Mouse (Mus musculus): ENCODE measurements around the gene Nbea.
"Not testable (repeated sequence)": the region's sequence is repeated elsewhere in the genome, so short reads cannot be mapped to it uniquely, and the experiment has no call there.

Nbea gene

DNA sequence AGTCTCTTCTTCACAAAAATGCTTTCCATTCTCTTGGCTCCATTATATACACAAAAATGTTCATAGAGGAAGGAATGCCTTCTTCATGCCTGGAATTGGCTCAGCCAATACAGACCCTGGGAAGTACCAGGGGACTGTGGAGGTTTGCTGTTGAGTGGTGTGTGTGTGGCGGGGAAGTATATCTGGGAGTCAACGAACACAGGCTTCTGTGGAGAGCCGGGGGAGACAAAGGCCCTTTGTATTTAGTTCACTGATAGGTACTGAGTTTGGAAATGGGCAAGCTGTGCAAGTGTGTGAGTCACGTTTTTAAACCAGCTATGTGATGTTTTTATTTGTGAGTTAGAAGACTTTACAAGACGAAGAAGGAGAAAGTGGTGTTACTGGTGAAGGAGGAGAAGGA is 517.6 kb downstream of the Nbea start:
- DNase-seq (ENCODE audit: low read depth, low spot score) = no peak

- DNase-seq (ENCODE audit: low read depth, low spot score) = peak; percentile 68
Measured at GRCm38 (mm10) chr3:55664713-55665112, 518.8 kb downstream of the Nbea start.

DNA sequence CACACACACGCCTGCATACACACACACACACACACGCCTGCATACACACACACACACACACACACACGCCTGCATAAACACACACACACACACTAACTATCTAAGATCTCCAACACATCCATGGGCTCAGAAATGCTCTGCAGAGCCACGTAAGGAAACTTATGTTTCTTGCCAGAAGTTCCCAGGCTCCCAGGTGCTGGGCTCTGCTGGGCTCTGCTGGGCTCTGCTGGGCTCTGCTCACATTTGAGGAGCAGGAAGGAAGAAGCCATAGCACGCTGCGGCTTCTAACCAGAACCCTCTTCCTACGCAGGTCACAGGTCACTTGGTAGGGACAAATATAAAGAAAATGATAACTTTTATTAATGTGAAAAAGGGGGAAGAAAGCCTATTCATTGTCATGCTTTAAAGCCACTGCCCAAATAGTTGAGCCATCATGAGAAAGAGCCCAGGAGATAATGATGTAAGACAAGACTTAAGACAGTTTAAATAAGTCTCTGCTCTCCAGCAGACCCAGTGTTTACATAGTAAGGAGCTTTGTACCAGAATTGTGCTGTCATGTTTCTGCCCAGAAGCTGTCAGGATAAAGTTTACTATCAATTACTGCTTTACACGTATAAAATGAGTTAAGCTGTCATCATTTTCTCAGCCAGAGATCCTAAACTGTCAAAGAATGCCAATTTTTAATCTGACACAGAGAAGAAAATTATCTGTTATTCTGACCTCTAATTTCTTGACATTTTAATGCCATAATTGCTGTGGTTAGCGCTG is 521.6 kb downstream of the Nbea start:
- DNase-seq (ENCODE audit: low read depth, low spot score) = no peak

DNA sequence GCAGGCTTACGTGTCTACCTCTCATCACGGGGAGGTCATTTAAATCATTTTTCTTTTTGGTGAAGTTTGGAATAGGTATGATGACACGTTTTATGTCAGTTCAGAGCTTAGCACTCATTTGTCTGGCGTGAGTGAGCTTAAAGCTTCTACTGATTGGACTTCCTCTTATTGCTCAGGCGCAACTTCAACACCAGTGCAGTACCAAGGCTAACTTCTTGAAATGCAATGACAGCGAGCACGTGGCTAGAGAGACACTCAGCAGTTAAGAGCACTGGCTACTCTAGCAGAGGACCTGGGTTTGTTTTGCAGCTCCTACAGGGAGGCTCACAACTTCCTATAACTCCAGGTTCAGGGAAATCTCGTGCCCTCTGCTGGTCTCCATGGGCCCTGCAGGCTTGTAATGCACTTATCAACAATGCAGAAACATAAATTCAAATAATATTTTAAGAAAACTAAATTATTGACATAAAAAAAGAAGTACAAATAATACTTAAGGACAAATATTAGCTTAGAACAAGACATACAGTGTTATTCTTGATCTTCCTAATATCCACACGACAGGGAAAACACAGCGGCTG is 523.2 kb downstream of the Nbea start:
- DNase-seq (ENCODE audit: low read depth, low spot score) = no peak

DNA sequence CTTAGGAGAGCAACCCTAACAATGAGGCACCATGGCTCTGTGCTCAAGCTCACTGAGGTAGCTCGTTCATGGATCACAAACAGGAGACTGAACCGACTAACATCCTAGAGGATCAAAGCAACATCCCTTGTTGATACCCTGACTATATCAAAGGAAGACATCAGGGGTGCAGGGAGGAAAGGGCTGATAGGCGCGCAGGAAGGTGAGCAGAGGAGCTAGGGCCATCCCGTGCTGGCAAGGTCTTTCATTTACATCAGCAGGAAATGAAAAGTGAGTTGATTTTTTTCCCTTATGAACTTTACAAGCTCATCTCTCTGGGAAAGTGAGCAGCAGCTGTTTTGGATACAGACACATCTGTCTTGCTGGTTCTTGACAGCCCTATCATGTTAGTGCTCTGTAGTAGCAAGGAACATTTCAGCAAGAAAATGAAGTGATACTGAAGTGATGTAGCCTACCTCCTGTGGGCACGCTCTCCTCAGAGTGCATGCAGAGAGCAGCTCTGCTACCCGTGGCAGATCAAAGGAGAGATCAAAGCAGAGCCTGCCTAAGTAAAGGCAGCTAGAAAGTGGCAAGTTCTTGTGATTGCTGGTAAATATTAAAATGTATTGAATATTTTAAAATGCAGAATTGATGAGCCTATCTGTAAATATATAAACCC is 523.8 kb downstream of the Nbea start:
- DNase-seq (ENCODE audit: low read depth, low spot score) = no peak

- no peak for DNase-seq (ENCODE audit: low read depth, low spot score)
Measured at GRCm38 (mm10) chr3:55652321-55652720, 531.2 kb downstream of the Nbea start.

- DNase-seq (ENCODE audit: low read depth, low spot score) = no peak
Measured at GRCm38 (mm10) chr3:55651877-55652276, 531.6 kb downstream of the Nbea start.

- no peak for DNase-seq (ENCODE audit: low read depth, low spot score)
Measured at GRCm38 (mm10) chr3:55649541-55649940, 534.0 kb downstream of the Nbea start.

DNA sequence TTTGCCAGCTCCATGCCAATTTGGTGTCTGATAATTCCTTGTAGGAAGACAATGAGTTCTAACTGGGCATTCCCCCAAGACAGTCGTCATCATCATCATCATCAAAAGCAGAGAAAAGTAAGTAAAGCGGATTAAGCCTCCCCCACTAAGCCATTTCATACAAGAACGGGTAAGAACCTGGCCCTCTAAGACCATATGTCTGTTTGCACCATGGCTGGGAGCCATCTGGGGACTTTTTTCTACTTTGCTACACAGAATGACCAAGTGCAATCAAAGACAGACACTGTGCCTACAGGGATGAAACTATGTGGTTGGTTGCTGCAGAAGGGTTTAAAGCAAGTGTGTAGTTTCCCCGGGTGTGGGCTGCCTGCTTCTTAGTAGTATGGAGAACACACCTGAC is 535.2 kb downstream of the Nbea start:
- DNase-seq (ENCODE audit: low read depth, low spot score) = no peak

GRCm38 (mm10) chr3:55647176-55647575 is 536.3 kb downstream of the Nbea start:
- no peak for DNase-seq (ENCODE audit: low read depth, low spot score)

GRCm38 (mm10) chr3:55646437-55646836 is 537.1 kb downstream of the Nbea start:
- DNase-seq (ENCODE audit: low read depth, low spot score) = no peak

GRCm38 (mm10) chr3:55644035-55644618 is 539.4 kb downstream of the Nbea start:
- no peak for DNase-seq (ENCODE audit: low read depth, low spot score)

GRCm38 (mm10) chr3:55637660-55638059 is 545.8 kb downstream of the Nbea start:
- no peak for DNase-seq (ENCODE audit: low read depth, low spot score)

DNA sequence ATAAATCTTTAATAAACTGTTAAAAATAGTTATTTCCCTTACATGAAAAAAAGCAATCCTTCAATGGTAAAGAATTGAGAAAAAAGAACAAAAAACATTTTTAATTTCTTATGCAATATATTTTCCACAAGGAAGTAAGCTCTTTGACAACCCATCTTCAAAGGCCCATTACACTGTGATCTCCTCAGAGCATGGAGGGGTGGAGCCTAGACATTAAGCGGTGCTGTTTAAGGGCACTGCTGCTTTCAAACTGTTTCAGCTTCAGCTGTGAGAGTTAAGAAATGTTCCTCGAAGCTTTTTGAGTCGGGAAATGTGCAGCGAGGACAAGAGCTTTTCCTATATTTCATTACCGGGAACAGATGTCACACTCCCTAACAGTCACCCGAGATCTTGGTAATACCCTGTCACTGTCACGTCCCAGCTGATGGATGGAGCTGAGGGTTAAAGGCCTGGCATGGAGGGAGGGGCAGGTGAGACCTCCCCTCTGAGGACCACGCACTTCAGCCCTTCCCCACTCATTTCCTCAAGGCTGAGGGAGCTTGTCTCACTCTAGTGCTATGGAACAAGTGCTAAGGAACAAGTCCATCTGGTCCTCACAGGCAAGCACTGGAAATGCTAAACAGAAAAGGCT is 547.8 kb downstream of the Nbea start:
- no peak for DNase-seq (ENCODE audit: low read depth, low spot score)

DNA sequence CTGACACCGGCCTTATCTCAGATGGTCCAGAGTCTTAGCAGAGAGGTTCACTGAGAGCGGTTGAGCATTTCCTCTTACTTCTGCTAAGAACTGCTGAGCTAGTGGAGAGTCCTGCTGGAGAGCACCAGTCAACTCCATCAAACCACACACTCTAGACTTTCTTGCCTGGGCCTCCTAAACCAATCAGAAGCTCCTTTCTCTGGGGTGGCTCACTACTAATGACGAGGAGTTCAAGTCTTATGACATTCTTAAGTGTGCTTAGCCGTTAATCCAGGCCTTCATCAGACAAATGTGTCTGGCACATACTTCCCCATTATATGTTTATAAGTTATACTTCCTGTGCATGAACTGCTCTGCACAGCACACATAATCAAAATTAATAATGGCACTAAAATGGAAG is 556.4 kb downstream of the Nbea start:
- DNase-seq (ENCODE audit: low read depth, low spot score) = no peak

DNA sequence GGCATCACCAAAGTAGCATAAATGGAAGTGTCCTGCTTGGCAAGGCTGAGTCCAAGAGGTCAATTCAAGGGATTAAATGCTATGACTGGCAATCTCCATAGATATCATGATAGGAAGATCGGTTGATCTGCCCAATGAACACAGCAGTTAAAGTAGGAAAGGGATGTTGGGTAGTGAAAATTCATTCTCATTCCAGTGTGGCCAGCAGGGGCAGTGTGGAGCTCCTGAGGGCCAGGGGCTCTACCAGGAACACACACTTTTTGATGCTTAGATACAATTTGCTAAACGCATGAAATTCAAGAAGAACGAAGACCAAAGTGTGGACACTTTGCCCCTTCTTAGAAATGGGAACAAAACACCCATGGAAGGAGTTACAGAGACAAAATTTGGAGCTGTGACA is 561.5 kb downstream of the Nbea start:
- not testable (repeated sequence) for DNase-seq (ENCODE audit: low read depth, low spot score)

DNA sequence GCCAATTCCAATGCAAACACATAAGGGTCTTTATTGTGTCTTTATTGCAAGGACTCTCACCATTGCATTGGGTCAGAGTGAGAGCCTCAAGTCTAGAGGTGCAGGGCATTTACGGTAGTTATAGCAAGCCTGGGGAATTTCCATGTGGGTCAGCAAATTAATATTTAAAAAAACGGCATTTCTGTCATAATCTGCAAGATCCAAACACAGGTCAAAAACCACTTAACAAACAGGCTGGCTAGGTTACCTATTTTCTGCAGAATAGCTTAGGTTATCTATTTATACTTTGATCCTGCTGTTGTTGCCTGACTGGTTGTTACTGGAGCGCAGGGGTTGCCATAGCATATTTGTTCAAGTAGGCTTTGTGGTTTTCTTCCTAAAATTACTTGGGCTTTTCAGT is 565.1 kb downstream of the Nbea start:
- no peak for DNase-seq (ENCODE audit: low read depth, low spot score)

GRCm38 (mm10) chr3:55612459-55613115 is 570.9 kb downstream of the Nbea start:
- DNase-seq (ENCODE audit: low read depth, low spot score) = no peak

DNA sequence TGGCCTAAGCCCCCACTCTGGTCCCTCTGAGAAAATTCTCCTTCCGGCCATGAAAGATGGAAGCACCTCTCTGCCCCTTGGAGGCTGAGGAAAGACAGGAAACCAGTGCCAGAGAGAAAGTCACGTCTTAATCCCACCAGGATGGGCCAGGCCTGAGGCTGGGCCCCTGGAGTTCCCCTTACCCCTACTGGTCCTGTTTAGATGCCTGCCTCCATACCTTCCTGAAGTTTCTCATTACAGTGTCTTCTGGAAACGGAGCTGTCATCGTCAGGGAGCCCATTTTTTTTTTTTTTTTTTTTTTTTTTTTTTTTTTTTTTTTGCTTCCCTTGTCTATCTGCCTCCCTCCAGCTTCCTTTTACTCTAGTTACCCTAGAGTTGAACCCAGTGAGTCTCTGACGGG is 571.5 kb downstream of the Nbea start:
- DNase-seq (ENCODE audit: low read depth, low spot score) = no peak

DNA sequence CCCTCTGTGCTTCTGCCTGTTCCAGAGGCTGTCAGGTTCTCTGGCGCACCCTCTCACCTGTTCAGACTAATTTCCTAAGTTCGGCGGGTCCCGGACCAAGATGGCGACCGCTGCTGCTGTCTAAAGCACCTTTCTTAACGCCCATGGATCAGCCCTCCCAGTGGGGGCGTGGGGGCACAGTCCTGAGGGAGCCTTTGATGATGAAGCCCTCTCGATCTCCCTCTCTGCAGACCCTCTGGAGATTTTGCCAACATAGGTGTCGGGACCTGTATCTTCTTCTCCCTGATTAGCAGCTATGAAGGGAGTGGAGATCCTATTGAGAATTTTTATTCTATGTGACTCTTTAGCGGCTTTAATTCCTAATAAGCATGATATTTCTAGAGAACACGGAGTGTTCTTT is 573.3 kb downstream of the Nbea start:
- DNase-seq (ENCODE audit: low read depth, low spot score) = no peak

GRCm38 (mm10) chr3:55600286-55600685 is 583.2 kb downstream of the Nbea start:
- DNase-seq (ENCODE audit: low read depth, low spot score) = no peak
